Mouse (Mus musculus) MEL-GATA-1-ER (cell line): ENCODE results near the gene Pik3r1.
A peak's percentile ranks its signal among the peaks of the same experiment; 100 is the strongest.

Experiments used
- DNase-seq: peaks from one replicate; pipeline ENCODE4 v3.0.0-alpha.2; 2012; ENCODE audit warnings: low read depth; ENCODE audit errors: extremely low read depth

Pik3r1 gene

GRCm38 (mm10) chr13:101767013-101767808, 806 bp downstream of the Pik3r1 start:
- peak; percentile 26 for DNase-seq

- peak; percentile 18 for DNase-seq
These were observed 1.4 kb downstream of the Pik3r1 start for GRCm38 (mm10) chr13:101766605-101767012.

DNA sequence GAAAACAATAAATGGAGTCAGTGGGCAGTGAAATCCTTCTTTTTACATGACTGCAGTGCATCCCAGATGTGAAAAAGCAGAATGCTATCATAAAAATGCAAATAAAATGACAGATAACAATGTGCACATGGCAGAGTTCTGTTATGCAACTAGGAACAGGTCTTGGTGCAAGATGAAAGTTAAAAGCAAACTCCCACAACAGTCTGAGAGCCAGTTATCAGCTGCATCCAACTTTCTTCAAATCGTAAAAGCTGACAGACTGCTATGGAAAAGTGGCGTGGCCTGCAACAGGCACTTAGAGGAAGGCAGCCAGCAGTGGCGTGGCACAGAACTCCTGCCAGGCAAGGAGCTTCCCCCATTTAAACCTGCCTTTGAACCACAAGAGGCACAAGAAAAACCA, 2.0 kb downstream of the Pik3r1 start:
- peak; percentile 26 for DNase-seq

DNA sequence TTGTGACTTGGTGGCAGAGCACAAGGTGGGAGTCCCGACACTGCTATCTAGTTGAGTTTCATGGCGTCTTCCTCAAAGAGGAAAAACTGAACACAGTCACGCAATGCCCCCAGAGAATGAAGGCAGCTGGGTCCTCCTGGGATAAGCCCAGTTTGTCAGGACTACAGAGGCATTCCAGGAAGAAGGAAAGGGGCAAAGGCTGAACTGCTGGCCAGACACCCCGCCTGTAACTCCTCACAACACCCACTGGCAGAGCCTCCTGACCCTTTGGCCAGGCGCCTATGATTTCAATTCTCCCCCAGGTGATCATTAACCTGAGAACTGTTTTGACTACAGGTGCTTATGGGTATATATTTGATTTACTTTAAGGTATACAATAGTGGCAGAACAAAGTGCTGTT, 3.9 kb downstream of the Pik3r1 start:
- no peak for DNase-seq

GRCm38 (mm10) chr13:101763676-101764075, 4.3 kb downstream of the Pik3r1 start:
- no peak for DNase-seq

- no peak for DNase-seq
These were observed 4.9 kb downstream of the Pik3r1 start for GRCm38 (mm10) chr13:101763149-101763548.

DNA sequence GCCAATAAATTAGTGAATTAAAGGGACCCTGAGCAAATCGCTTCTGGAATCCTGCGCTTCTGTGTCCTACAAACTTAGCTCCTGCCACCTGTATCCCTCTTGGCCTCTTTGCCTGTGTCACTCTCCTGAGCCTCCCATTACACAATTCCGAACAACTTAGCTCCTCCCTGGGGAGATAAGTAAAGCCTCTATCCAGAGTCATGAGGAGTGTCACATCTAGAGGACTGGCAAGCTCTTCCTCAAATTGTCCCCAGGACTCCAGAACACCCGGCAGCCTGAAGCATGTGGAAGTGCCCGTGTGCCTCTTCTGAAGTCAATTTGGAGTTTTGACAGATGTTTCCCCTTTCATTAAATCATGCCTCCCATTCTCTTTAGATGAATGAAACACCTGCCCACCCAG, 6.4 kb downstream of the Pik3r1 start:
- peak; percentile 34 for DNase-seq

DNA sequence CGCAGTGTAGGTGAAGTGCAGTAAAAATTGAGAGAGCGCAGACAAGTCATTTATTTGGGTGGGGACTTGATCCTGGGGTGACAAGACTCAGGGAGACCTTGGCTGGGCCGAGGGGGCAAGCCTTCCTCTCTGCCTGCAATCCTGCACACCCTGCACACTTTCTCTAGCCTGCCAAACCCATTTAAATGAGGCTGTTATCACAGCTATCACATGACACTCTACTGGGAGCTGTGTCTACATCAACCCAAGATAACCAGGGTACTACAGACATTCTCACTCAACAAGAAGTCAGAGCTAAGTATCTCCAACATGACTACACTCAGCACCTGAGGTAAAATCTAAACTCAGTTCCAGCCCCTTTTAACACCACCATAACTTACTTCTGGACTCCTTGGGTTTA, 7.1 kb downstream of the Pik3r1 start:
- peak; percentile 46 for DNase-seq

GRCm38 (mm10) chr13:101760001-101760687, 7.9 kb downstream of the Pik3r1 start:
- DNase-seq = peak; percentile 55

DNA sequence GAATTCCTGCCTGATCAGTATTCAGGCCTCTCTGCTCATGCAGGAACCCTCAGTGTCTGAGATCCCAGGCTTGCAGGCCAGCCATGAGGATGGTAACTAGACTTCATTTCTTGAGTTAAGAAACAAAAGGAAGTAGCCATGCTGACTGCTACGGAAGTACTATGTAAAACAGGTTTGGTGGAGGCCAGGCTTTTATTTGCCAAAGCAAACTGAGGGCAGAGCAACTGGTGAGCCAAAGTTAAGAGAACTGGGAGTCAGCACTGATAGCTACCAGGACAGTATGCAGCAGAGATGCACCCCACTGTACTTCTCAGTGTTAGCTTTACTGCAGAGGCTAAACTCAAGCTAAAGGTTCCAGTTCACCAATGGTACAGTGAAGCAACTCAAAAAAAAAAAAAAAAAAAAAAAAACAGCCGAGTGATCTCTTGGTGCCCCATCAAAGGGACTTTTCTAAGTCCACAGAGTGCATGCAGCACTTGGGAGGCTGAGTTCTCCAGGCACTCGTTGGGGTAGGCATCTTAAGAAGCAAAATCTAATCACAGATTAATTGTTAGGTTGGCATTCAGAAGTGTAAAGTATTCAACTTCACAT, 8.6 kb downstream of the Pik3r1 start:
- DNase-seq = no peak

DNA sequence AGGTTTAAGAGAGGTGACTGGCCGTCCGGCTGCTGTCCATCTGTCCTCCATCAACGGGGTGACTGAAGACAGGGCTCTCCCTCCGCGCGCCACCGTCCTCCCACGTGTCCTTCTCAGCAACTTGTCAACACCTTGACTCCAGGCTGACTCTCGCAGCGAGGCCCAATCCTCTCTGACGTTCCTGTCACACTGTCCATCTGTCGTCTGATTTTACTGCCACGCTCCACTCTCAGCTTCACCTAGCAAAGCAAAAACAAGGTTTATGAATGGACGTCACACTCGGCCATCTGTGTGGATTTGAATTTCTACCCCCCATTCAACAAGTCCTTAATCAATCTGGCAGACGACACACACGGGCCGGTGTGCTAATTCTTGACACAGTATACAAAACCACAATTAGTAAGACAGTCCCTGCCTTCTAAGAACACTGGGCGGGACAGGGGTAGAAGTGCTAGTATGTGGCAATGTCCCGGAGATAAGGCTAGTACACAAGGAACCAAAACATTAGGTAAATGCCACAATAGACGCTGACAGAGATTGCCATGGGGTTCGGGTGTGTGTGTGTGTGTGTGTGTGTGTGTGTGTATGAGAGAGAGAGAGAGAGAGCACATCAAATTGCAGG, 10.1 kb downstream of the Pik3r1 start:
- DNase-seq = no peak

GRCm38 (mm10) chr13:101755228-101755627, 12.8 kb downstream of the Pik3r1 start:
- DNase-seq = no peak

DNA sequence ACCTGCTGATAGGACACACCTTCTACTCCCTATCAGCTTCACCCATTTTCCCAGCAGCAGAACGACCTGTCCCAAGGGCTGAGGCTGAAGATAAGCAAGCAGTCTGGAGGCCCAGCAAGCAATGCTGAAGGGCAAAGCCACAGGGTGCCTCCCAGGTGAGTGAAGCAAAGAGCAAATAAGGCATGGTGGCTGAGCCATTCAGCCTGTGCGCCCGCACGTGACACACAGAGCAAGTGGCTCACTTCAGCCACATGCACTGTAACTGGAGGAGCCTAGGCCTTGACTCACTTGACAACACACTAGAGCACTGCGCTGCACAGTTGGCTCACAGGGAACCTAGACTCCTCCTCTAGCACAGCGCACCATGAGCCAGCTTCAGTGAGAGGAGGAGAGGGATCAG, 14.4 kb downstream of the Pik3r1 start:
- DNase-seq = no peak

- DNase-seq = no peak
These were observed 16.2 kb downstream of the Pik3r1 start for GRCm38 (mm10) chr13:101751816-101752215.

- DNase-seq = no peak
These were observed 21.9 kb downstream of the Pik3r1 start for GRCm38 (mm10) chr13:101746012-101746595.

DNA sequence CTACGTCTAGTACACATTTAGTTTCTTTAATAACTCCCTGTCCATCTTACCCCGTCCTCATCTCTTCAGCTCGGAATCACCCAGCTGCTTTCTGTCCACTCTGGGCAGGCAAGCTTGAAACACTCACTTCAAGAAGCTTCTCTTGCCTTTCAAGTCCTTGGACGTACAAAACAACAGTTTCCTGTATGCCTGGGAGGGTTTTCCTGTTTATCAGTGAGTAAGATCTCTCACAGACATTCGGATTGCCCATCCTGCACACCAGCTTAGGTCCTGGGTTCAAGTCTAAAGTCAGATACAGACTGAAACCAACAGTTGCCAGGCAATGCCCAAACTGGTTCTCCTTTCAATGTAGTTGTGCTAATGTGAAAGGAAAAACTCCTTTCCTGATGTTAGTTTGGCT, 23.1 kb downstream of the Pik3r1 start:
- no peak for DNase-seq

- DNase-seq = no peak
These were observed 24.0 kb downstream of the Pik3r1 start for GRCm38 (mm10) chr13:101744053-101744452.

- DNase-seq = no peak
These were observed 24.8 kb downstream of the Pik3r1 start for GRCm38 (mm10) chr13:101743247-101743646.

GRCm38 (mm10) chr13:101742596-101742995, 25.4 kb downstream of the Pik3r1 start:
- peak; percentile 33 for DNase-seq

DNA sequence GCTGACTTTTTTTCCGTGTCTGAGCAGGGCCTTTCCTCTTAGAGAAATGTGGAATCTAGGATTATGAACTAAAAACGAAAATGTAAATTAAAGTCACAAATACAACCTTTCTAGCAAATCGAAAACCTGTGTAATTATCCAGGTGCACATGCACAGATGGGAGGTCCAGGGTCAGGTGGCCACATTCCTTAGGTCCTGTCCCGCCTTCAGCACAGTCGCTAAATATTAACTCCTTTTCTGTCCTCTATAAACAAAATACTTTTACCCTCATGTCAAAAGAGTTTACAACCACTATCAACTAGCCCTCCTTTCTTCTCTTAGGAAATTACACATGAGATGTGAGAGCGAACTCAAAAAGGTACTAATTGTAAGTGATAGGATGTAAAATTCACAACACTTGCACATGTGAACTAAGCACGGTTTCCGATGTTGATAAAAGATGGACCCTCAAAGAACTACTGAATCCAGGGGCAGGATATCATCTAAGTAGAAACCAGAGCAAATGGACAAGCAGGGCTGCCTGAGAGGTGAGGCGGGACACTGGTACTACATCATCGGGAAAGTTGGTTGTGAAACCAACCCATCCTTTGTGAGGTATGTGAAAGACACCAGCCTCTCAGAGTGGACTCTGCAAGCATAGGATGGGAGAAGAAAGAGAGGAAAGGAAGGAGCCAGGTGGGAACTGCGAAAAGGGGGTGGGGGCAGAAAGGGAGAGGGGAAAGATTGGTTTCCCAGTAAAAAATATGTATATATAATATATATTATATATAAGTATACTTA, 26.3 kb downstream of the Pik3r1 start:
- DNase-seq = no peak
